Mouse (Mus musculus): Measurements from ENCODE around the gene 2310039H08Rik. TPM values are rescaled to one million over a fixed set of nuclear protein-coding genes. Genes with fewer than 3 reads are reported as not detected.

The 2310039H08Rik gene
- polyA plus RNA-seq (2015; fragmentation: Nextera tagmentation; extraction: Ambion mirVana): 59.5 and 60.2 TPM in 2 replicates

GRCm38 (mm10) chr17:46772404-46773277 is at the start of gene 2310039H08Rik:
Gene 2310039H08Rik (plus strand): TSS chr17:46772635.
- Histone ChIP-seq H3K9me3 (ENCODE audit: control insufficient read depth, low read length) (no peaks in the 10 kb centered on the region), H3K27me3 (ENCODE audit: control insufficient read depth, insufficient read depth, low read depth, low read length) (no peaks in the 10 kb centered on the region), H3K4me1 (replicated peaks; ENCODE audit: control insufficient read depth, insufficient read depth, low read length) (peaks cover 21% of the 10 kb centered on the region), H3K36me3 (ENCODE audit: control insufficient read depth, insufficient read depth, low read length) (peaks cover 27% of the 10 kb centered on the region), H3K4me3 (ENCODE audit: low read length) (peak within 1 kb of the TSS; percentile 97), H3K4me2 (ENCODE audit: low read depth, low read length) (peak within 1 kb of the TSS; percentile 71), H3K27ac (ENCODE audit: low read length) (peak within 1 kb of the TSS; percentile 90), H3K9ac (ENCODE audit: low read length) (peak within 1 kb of the TSS; percentile 89)
- WGBS: under 1% methylated on average over 50 of the region's 50 CpGs
- ATAC-seq (ENCODE audit: low read depth): peak; percentile 91

- 72% methylated on average over 17 of the region's 20 CpGs for WGBS
- H3K27me3 ChIP-seq (ENCODE audit: control insufficient read depth, insufficient read depth, low read depth, low read length): peaks cover 16% of the 10 kb centered on the region; the same call in 1 of the 2 replicates
Measured at GRCm38 (mm10) chr17:46724477-46725084, 47.9 kb upstream of the 2310039H08Rik start.

GRCm38 (mm10) chr17:46725273-46725672 is 47.2 kb upstream of the 2310039H08Rik start:
- H3K4me2 ChIP-seq (ENCODE audit: low read depth, low read length): no peak overlapping the region
- H3K27ac ChIP-seq (ENCODE audit: low read length): no peak overlapping the region
- H3K9ac ChIP-seq (ENCODE audit: low read length): no peak overlapping the region
- WGBS: 54% methylated on average over 9 of the region's 9 CpGs
- H3K9me3 ChIP-seq (ENCODE audit: control insufficient read depth, low read length): no peaks in the 10 kb centered on the region
- peaks cover 5% of the 10 kb centered on the region; the same call in 1 of the 2 replicates for H3K36me3 ChIP-seq (ENCODE audit: control insufficient read depth, insufficient read depth, low read length)
- peaks cover 16% of the 10 kb centered on the region; the same call in 1 of the 2 replicates for H3K27me3 ChIP-seq (ENCODE audit: control insufficient read depth, insufficient read depth, low read depth, low read length)
- no peak overlapping the region for H3K4me3 ChIP-seq (ENCODE audit: low read length)
- no peak for ATAC-seq (ENCODE audit: low read depth)
- H3K4me1 ChIP-seq (replicated peaks; ENCODE audit: control insufficient read depth, insufficient read depth, low read length): peaks cover 7% of the 10 kb centered on the region

More at GRCm38 (mm10) chr17:46724477-46725084, 47.9 kb upstream of the 2310039H08Rik start:
- Histone ChIP-seq H3K4me3 (ENCODE audit: low read length) (no peak overlapping the region), H3K36me3 (ENCODE audit: control insufficient read depth, insufficient read depth, low read length) (peaks cover 5% of the 10 kb centered on the region; the same call in 1 of the 2 replicates), H3K4me1 (replicated peaks; ENCODE audit: control insufficient read depth, insufficient read depth, low read length) (peaks cover 7% of the 10 kb centered on the region), H3K9me3 (ENCODE audit: control insufficient read depth, low read length) (no peaks in the 10 kb centered on the region), H3K27ac (ENCODE audit: low read length) (no peak overlapping the region), H3K9ac (ENCODE audit: low read length) (no peak overlapping the region), H3K4me2 (ENCODE audit: low read depth, low read length) (no peak overlapping the region)
- no peak for ATAC-seq (ENCODE audit: low read depth)

GRCm38 (mm10) chr17:46725731-46726645 is 46.4 kb upstream of the 2310039H08Rik start:
- peaks cover 7% of the 10 kb centered on the region for H3K4me1 ChIP-seq (replicated peaks; ENCODE audit: control insufficient read depth, insufficient read depth, low read length)
- H3K9me3 ChIP-seq (ENCODE audit: control insufficient read depth, low read length): no peaks in the 10 kb centered on the region
- no peak overlapping the region for H3K27ac ChIP-seq (ENCODE audit: low read length)
- no peak overlapping the region for H3K4me3 ChIP-seq (ENCODE audit: low read length)
- H3K4me2 ChIP-seq (ENCODE audit: low read depth, low read length): no peak overlapping the region
- H3K9ac ChIP-seq (ENCODE audit: low read length): no peak overlapping the region
- H3K27me3 ChIP-seq (ENCODE audit: control insufficient read depth, insufficient read depth, low read depth, low read length): peaks cover 16% of the 10 kb centered on the region; the same call in 1 of the 2 replicates
- H3K36me3 ChIP-seq (ENCODE audit: control insufficient read depth, insufficient read depth, low read length): peaks cover 5% of the 10 kb centered on the region; the same call in 1 of the 2 replicates
- no peak for ATAC-seq (ENCODE audit: low read depth)
- WGBS: 87% methylated on average over 26 of the region's 26 CpGs

- no peak overlapping the region for H3K27ac ChIP-seq (ENCODE audit: low read length)
- no peak overlapping the region for H3K4me2 ChIP-seq (ENCODE audit: low read depth, low read length)
- H3K9me3 ChIP-seq (ENCODE audit: control insufficient read depth, low read length): no peaks in the 10 kb centered on the region
- peaks cover 16% of the 10 kb centered on the region; the same call in 1 of the 2 replicates for H3K27me3 ChIP-seq (ENCODE audit: control insufficient read depth, insufficient read depth, low read depth, low read length)
- H3K4me3 ChIP-seq (ENCODE audit: low read length): no peak overlapping the region
- peaks cover 7% of the 10 kb centered on the region for H3K4me1 ChIP-seq (replicated peaks; ENCODE audit: control insufficient read depth, insufficient read depth, low read length)
- H3K9ac ChIP-seq (ENCODE audit: low read length): no peak overlapping the region
- H3K36me3 ChIP-seq (ENCODE audit: control insufficient read depth, insufficient read depth, low read length): peaks cover 5% of the 10 kb centered on the region; the same call in 1 of the 2 replicates
- WGBS: 86% methylated on average over 11 of the region's 11 CpGs
- ATAC-seq (ENCODE audit: low read depth): no peak
Measured at GRCm38 (mm10) chr17:46727271-46727670, 45.2 kb upstream of the 2310039H08Rik start.

GRCm38 (mm10) chr17:46728021-46728420 is 44.4 kb upstream of the 2310039H08Rik start:
- Histone ChIP-seq H3K9me3 (ENCODE audit: control insufficient read depth, low read length) (no peaks in the 10 kb centered on the region), H3K36me3 (ENCODE audit: control insufficient read depth, insufficient read depth, low read length) (peaks cover 5% of the 10 kb centered on the region; the same call in 1 of the 2 replicates), H3K27ac (ENCODE audit: low read length) (no peak overlapping the region), H3K27me3 (ENCODE audit: control insufficient read depth, insufficient read depth, low read depth, low read length) (peaks cover 16% of the 10 kb centered on the region; the same call in 1 of the 2 replicates), H3K9ac (ENCODE audit: low read length) (no peak overlapping the region), H3K4me3 (ENCODE audit: low read length) (no peak overlapping the region), H3K4me1 (replicated peaks; ENCODE audit: control insufficient read depth, insufficient read depth, low read length) (peaks cover 7% of the 10 kb centered on the region), H3K4me2 (ENCODE audit: low read depth, low read length) (no peak overlapping the region)
- ATAC-seq (ENCODE audit: low read depth): no peak
- 27% methylated on average over 6 of the region's 6 CpGs for WGBS

- Histone ChIP-seq H3K4me3 (ENCODE audit: low read length) (peak overlapping the region; percentile 41), H3K9ac (ENCODE audit: low read length) (peak overlapping the region; percentile 43; the same call in 1 of the 2 replicates), H3K4me2 (ENCODE audit: low read depth, low read length) (peak overlapping the region; percentile 58), H3K27ac (ENCODE audit: low read length) (no peak overlapping the region), H3K9me3 (ENCODE audit: control insufficient read depth, low read length) (no peaks in the 10 kb centered on the region), H3K36me3 (ENCODE audit: control insufficient read depth, insufficient read depth, low read length) (peaks cover 4% of the 10 kb centered on the region; the same call in 1 of the 2 replicates), H3K4me1 (replicated peaks; ENCODE audit: control insufficient read depth, insufficient read depth, low read length) (peaks cover 7% of the 10 kb centered on the region), H3K27me3 (ENCODE audit: control insufficient read depth, insufficient read depth, low read depth, low read length) (peaks cover 16% of the 10 kb centered on the region; the same call in 1 of the 2 replicates)
- ATAC-seq (ENCODE audit: low read depth): no peak
- WGBS: 40% methylated on average over 11 of the region's 11 CpGs
Measured at GRCm38 (mm10) chr17:46728496-46728895, 43.9 kb upstream of the 2310039H08Rik start.

- Histone ChIP-seq H3K27ac (ENCODE audit: low read length) (no peak within 1 kb of the TSS), H3K36me3 (ENCODE audit: control insufficient read depth, insufficient read depth, low read length) (peaks cover 3% of the 10 kb centered on the region; the same call in 1 of the 2 replicates), H3K4me1 (replicated peaks; ENCODE audit: control insufficient read depth, insufficient read depth, low read length) (peaks cover 7% of the 10 kb centered on the region), H3K4me3 (ENCODE audit: low read length) (peak within 1 kb of the TSS; percentile 41), H3K27me3 (ENCODE audit: control insufficient read depth, insufficient read depth, low read depth, low read length) (peaks cover 16% of the 10 kb centered on the region; the same call in 1 of the 2 replicates), H3K4me2 (ENCODE audit: low read depth, low read length) (peak within 1 kb of the TSS; percentile 58), H3K9ac (ENCODE audit: low read length) (peak within 1 kb of the TSS; percentile 43; the same call in 1 of the 2 replicates), H3K9me3 (ENCODE audit: control insufficient read depth, low read length) (no peaks in the 10 kb centered on the region)
- peak; percentile 64 for ATAC-seq (ENCODE audit: low read depth)
- WGBS: 13% methylated on average over 24 of the region's 24 CpGs
Measured at GRCm38 (mm10) chr17:46728904-46729318, 43.5 kb upstream of the 2310039H08Rik start, which contains the start of gene Gnmt. Gene Gnmt (minus strand): TSS chr17:46729168.
